Mouse (Mus musculus): ENCODE measurements around the gene Mipep. TPM values are rescaled to one million over a fixed set of nuclear protein-coding genes. Genes with fewer than 3 reads are reported as not detected.

The Mipep gene
- total and polyA plus RNA-seq, 3 experiments: 19.1 to 26.4 TPM; not detected in 1

DNA sequence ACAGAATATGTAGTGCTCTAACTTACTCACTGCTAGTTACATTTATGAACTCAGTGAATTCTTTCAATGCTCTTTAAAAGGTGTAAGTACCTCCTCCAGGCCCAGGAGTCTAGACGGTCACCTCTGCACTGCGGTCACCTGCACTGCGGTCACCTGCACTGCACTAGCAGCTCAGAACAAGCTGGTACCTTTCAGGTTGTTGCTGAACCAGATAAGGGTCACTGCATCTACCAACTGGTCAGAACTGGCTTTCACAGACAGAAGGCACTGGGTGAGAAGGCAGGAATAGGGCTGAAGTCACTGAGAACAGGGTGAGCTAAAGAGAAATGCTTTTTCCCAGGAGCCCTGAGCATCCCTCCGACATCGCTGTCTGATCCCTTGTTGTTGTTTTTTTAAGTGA is 29.7 kb upstream of the Mipep start:
- Histone ChIP-seq H3K27me3 (ENCODE audit: control insufficient read depth in 1 of 2, insufficient read depth in 2 of 2, low read length in 2 of 2) (no peaks in the 10 kb centered on the region), H3K9ac (ENCODE audit: control insufficient read depth, low read depth, low read length, poor library complexity, severe bottlenecking) (no peak overlapping the region), H3K27ac (ENCODE audit: control insufficient read depth, low read depth, low read length) (no peak overlapping the region), H3K4me1 (ENCODE audit: control insufficient read depth in 1 of 2, insufficient read depth in 2 of 2, low read length in 2 of 2) (no peaks in the 10 kb centered on the region), H3K9me3 (replicated peaks; ENCODE audit: insufficient read depth, low read length) (no peaks in the 10 kb centered on the region), H3K79me2 (ENCODE audit: control insufficient read depth, insufficient read depth, low read length, poor library complexity) (no peaks in the 10 kb centered on the region), H3K4me3 (ENCODE audit: control insufficient read depth in 1 of 2, insufficient read depth in 1 of 2, low read depth in 2 of 2, low read length in 2 of 2) (no peak overlapping the region), H3K36me3 (ENCODE audit: control insufficient read depth in 1 of 2, insufficient read depth in 2 of 2, low read length in 2 of 2) (no peaks in the 10 kb centered on the region)
- TF ChIP-seq MAZ (IDR thresholded peaks at IDR 0.05; ENCODE audit: low read depth, low read length) (no peak), USF2 (IDR thresholded peaks at IDR 0.05; ENCODE audit: borderline replicate concordance in 1 of 2, insufficient read depth in 1 of 2, low read depth in 1 of 2, low read length in 2 of 2) (no peak), RCOR1 (IDR thresholded peaks at IDR 0.05; ENCODE audit: low read depth, low read length) (no peak), MYC (IDR thresholded peaks at IDR 0.05; ENCODE audit: low read depth, low read length) (no peak), GABPA (IDR thresholded peaks at IDR 0.05; ENCODE audit: low read depth, low read length) (no peak)
- DNase-seq (ENCODE audit: low read depth, low spot score): no peak

DNA sequence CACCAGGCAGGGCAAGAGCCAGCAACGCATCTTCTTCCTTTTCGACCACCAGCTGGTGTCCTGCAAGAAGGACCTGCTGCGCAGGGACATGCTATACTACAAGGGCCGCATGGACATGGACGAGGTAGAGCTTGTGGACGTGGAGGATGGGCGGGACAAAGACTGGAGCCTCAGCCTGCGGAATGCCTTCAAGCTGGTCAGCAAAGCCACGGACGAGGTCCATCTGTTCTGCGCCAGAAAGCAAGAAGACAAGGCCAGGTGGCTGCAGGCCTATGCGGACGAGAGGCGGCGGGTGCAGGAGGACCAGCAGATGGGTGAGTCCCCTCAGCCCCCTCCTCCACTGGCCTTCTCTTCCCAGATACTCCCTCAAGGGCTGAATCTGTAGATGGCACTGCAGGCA is 28.1 kb upstream of the Mipep start:
- no peak for TF ChIP-seq CHD2 (IDR thresholded peaks at IDR 0.05; ENCODE audit: low read length)
- TF ChIP-seq USF1 (IDR thresholded peaks at IDR 0.05; ENCODE audit: low read depth, low read length): no peak
- no peak for TF ChIP-seq EP300 (IDR thresholded peaks at IDR 0.05; ENCODE audit: low read depth in 1 of 2, low read length in 2 of 2)
- TF ChIP-seq POLR2AphosphoS2 (IDR thresholded peaks at IDR 0.05; ENCODE audit: low read length): no peak
- TF ChIP-seq UBTF (IDR thresholded peaks at IDR 0.05; ENCODE audit: borderline replicate concordance, insufficient read depth, low read depth, low read length): no peak
- TF ChIP-seq ZC3H11A (IDR thresholded peaks at IDR 0.05; ENCODE audit: low read depth, low read length): no peak
- no peak for TF ChIP-seq KAT2A (conservative IDR thresholded peaks at IDR 0.05; ENCODE audit: low read depth, low read length)
- TF ChIP-seq CTCF (IDR thresholded peaks at IDR 0.05 in 2 of 3, conservative IDR thresholded peaks at IDR 0.05 in 1 of 3; ENCODE audit: control insufficient read depth in 1 of 3, insufficient read depth in 1 of 3, low read depth in 2 of 3, low read length in 3 of 3, poor library complexity in 1 of 3, severe bottlenecking in 1 of 3): no peak
- TF ChIP-seq SMC3 (IDR thresholded peaks at IDR 0.05; ENCODE audit: low read depth, low read length): no peak
- TF ChIP-seq RCOR1 (IDR thresholded peaks at IDR 0.05; ENCODE audit: low read depth, low read length): no peak
- TF ChIP-seq ZMIZ1 (IDR thresholded peaks at IDR 0.05; ENCODE audit: low read depth, low read length): no peak
- no peak for TF ChIP-seq POLR2A (IDR thresholded peaks at IDR 0.05; ENCODE audit: control insufficient read depth in 1 of 2, insufficient read depth in 1 of 2, low read depth in 1 of 2, low read length in 2 of 2, poor library complexity in 1 of 2)

More for the DNA sequence above, 28.1 kb upstream of the Mipep start:
- H3K4me3 ChIP-seq (ENCODE audit: control insufficient read depth in 1 of 2, insufficient read depth in 1 of 2, low read depth in 2 of 2, low read length in 2 of 2): no peak overlapping the region
- H3K79me2 ChIP-seq (ENCODE audit: control insufficient read depth, insufficient read depth, low read length, poor library complexity): no peaks in the 10 kb centered on the region
- no peak for DNase-seq (ENCODE audit: low read depth, low spot score)
- no peaks in the 10 kb centered on the region for H3K4me1 ChIP-seq (ENCODE audit: control insufficient read depth in 1 of 2, insufficient read depth in 2 of 2, low read length in 2 of 2)
- no peaks in the 10 kb centered on the region for H3K9me3 ChIP-seq (replicated peaks; ENCODE audit: insufficient read depth, low read length)
- H3K36me3 ChIP-seq (ENCODE audit: control insufficient read depth in 1 of 2, insufficient read depth in 2 of 2, low read length in 2 of 2): no peaks in the 10 kb centered on the region
- H3K27ac ChIP-seq (ENCODE audit: control insufficient read depth, low read depth, low read length): no peak overlapping the region
- no peaks in the 10 kb centered on the region for H3K27me3 ChIP-seq (ENCODE audit: control insufficient read depth in 1 of 2, insufficient read depth in 2 of 2, low read length in 2 of 2)
- no peak overlapping the region for H3K9ac ChIP-seq (ENCODE audit: control insufficient read depth, low read depth, low read length, poor library complexity, severe bottlenecking)

Data from MEL (cell line).